Mouse (Mus musculus): Measurements from ENCODE around the gene Lrp1. TPM values are rescaled to one million over a fixed set of nuclear protein-coding genes. Genes with fewer than 3 reads are reported as not detected.

Lrp1 gene
- total RNA-seq, 2 experiments from 2014 or later, result 73.4 to 88.6 TPM

DNA sequence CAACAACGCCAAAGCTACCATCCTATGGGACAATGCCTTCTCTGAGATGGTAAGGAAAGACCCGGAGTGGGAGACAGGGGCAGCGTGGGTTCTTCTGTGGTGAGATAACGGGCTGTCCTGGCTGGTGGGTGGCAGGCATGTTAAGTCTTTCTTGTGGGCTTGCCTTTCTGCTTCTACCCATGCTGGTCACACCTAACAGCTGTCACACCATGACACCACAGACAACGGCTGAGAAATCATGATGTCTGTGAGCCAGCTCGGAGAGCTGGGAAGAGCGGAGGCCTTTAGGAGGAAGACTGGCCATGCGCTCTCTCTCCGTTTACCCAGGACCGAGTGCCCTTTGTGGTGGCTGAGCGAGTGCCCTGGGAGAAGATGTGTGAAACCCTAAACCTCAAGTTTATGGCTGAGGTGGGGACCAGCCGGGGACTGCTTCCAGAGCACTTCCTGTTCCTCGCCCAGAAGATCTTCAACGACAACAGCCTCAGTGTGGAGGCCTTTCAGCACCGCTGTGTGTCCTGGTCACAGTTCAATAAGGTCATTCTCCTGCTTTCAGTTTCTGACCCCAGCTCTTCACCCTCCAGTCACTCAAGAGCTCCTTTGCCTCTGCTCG is 34.1 kb upstream of the Lrp1 start:
- intact Hi-C loops (cut with DNase I), result no loop called here
- no peak for DNase-seq

DNA sequence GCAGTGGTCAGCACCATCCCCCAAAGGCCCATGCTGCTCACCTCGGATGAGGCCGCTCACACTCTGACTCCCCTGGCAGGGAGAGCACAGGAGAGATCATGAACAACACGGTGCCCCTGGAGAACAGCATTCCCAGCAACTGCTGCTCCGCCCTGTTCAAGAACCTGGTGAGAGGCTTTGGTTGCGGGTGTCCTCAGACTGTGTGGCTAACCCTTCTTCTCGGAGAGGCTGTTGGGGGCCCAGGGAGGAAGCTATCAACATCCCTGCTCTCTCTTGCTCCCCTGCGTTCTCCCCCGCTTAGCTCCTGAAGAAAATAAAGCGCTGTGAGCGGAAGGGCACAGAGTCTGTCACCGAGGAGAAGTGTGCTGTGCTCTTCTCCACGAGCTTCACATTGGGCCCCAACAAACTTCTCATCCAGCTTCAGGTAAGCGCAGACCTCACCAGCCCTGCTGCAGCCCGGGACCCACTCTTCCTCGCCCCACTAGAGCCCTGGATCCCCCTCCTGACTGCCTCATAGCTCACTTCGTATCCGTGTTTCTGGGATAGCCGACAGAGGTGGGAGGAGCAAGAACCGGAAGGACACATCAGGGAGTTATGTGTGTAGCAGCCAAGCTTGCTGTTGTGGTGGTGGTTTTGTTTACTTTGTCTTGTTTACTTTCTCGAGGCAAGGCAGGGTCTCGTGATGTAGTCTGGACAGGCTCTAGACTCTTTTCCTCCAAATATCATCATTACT is 32.1 kb upstream of the Lrp1 start:
- no peak for DNase-seq
- intact Hi-C loops (cut with DNase I), result no loop called here

DNA sequence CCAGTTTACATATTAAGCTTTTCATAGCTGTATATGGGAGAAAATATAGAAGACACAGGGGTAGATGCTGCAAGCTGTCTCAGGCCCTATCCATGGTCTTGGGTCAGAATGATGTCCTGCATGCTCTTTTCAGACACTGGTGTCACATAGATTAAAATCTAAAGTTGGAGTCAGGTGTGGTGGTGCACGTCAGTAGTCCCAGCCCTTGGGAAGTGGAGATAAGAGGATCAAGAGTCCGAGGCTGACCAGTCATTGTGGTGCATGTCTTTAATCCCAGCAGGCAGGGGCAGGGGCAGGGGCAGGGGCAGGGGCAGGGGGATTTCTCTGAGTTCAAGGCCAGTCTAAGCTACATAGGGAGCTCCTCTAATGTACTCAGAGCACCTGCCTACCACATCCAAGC is 24.8 kb upstream of the Lrp1 start:
- intact Hi-C loops (cut with DNase I), result loop anchor here (2.0 kb wide), 1 partner anchor 15 kb away; no protein-coding TSS in a partner anchor
- DNase-seq, result no peak

DNA sequence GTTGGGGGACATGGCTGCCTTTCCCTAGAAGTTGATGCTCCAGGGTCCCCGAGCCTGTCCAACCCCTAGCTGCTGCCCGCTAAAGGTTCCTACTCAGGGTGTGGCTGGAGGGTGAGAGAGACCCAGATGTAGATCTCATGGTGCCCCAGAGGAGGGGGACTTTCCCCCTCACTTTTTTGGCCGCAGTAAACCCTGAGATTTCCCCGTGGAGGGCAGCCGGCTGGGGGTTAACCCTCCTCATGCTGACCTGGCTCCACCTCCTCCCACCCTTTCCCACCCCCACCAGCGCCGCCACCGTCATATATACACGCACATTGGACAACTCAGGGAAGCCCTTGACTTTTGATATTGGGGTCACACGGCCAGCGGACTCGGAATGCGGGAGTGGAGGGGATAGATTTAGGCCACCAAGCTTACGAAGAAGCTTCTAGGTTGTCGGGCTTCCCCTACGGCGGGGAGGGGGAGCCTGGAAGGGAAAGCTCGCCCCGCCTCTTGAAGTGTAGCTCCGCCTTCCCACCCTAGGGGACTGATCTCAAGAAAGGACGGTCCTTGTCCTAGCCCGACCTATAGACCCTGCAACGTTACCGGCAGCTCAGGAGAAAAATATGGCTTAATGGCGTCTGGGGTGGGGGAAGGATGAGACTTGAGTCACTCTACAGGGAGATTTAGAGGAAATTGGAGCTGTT is 22.7 kb upstream of the Lrp1 start:
- intact Hi-C loops (cut with DNase I), result loop anchor here (1.0 to 5.0 kb wide), 3 partner anchors 23 to 109 kb away; partner anchors contain the start of genes Gpr182, Nemp1 and Zbtb39
- DNase-seq, result peak; percentile 86 to 87

DNA sequence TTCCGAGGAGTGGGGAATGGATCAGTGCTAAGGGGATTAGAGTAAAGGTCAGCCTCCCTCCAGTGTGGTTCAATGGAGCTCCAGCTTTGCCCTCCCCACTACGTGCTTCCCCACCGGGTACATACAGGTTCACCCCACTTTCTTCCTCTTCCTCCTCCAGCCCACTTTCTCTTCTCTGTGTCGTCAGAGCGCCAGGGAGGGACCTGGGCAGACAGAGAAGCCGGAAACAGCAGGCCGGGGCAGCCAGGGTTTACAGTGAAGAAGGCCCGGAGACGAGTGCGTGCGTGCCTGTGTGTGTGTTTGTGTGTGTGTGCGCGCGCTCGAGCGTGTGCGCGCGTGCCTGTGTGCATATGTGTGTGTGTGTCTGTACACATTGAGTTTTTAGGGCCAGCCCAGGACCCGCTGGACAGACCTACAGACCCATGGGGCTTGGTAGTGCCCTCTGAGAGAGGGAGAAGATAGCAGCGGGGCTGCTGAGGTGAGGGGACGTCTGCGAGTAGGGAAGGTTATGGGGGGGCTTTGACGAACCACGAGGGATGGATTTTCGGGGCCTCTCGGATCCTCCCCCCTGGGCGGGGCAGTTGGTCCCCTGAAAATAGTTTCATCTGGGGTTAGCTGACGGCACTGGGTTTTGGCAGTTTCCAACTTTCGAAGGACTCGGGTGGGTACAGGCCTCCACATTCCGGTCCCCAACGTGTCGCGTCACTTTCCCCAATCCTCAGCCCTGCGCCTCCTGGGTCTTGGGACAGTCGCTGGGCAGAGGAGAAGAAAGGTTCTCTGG is 22.0 kb upstream of the Lrp1 start, which contains the start of gene Stat6:
Gene Stat6 (plus strand): TSS at position 215 of the 781 bp plus-strand sequence.
- intact Hi-C loops (cut with DNase I), result loop anchor here (1.0 to 5.0 kb wide), 3 partner anchors 23 to 109 kb away; partner anchors contain the start of genes Gpr182, Nemp1 and Zbtb39
- DNase-seq, result peak; percentile 79 to 85

DNA sequence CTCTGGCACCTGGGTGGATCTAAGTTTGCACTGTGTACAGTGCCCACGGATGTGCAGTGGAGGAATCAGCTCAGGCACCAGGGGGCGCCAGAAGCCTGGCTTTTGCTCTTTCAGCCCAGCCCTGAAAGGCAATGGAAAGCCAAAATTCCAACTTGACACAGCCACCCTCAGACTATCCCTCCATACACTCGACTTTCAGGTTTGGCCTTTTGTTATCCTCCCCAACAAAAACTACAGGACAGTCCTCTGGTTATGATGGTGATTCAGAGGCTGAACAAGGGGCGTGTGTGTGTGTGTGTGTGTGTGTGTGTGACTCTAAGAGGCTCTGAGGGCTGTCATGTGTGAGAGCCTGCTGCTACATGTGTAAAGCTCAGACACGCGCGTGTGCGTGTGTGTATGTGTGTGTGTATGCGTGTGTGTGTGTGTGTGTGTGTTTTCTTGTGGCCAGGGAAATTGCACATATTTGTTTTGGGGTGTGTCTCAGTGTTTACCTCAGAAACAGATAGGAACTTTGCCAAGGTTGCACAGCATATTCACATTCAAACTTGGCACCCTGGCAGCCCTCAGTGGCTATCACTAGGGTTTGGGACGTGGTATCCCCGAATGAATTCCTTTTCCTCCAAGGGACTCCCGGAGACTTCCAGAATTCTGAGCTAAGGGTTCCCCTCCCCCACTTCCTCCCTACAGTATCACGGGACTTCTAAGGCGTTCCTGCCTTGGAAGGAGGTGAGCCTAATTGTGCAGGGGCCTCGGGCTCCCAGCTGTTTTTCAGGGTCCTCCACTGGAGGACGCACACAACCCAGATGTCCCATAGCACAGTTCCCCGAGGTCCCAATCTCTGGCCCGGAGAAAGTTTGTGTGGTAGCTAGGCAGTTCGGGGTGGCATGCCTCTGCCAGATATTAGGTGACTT is 21.2 kb upstream of the Lrp1 start:
- intact Hi-C loops (cut with DNase I), result loop anchor here (1.0 to 5.0 kb wide), 3 partner anchors 97 to 295 kb away; partner anchors contain the start of genes Gpr182 and Zbtb39
- peak; percentile 93 to 95 for DNase-seq

DNA sequence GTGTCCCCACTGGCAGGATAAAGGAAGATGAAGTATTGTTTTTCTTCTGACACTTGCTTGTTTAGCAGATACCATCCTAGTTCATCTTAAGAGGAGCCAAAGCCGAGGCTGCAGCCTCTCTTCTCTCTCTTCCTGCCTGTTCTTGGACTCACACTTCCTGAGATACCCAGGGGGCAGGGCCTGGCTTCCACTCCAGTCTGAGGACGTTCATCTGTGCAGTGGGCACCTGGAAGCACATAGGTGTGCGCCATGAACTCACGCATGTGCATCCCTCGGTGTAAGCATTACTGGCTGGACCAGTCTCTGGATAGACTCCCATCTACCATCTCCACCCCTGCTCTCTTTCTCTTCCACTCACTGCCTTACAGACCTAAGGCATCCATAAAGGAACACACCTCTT is 19.5 kb upstream of the Lrp1 start:
- intact Hi-C loops (cut with DNase I), result loop anchor here (5.0 kb wide), 1 partner anchor 112 kb away; the partner anchor contains the start of gene Gpr182
- no peak for DNase-seq

DNA sequence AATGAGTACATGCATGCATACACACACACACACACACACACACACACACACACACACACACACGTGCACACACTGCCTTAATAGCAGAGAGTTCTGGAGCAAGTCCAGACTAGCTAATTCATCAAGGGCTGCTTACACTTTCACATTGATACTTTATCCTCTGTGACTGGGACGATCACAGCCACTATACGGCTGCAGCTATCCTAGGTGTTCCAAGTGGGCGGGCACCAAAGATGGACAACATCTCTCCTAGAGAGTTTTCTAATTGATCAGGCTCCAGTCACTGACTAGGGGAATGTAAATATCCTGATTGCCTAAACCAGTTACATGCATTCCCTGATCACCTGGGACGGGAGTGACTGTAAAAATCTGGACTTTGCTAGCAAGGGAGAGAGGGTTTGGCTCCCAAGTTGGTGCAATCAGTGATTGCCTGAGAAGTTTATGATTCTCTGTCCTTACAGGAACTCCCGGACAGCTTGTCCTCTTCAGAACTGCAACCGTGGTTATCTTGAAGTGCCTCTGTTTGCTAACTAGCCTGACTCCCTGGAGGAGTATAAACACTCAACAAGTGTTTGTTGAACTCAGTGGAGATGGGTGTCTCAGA is 11.8 kb upstream of the Lrp1 start:
- DNase-seq, result no peak
- intact Hi-C loops (cut with DNase I), result no loop called here

DNA sequence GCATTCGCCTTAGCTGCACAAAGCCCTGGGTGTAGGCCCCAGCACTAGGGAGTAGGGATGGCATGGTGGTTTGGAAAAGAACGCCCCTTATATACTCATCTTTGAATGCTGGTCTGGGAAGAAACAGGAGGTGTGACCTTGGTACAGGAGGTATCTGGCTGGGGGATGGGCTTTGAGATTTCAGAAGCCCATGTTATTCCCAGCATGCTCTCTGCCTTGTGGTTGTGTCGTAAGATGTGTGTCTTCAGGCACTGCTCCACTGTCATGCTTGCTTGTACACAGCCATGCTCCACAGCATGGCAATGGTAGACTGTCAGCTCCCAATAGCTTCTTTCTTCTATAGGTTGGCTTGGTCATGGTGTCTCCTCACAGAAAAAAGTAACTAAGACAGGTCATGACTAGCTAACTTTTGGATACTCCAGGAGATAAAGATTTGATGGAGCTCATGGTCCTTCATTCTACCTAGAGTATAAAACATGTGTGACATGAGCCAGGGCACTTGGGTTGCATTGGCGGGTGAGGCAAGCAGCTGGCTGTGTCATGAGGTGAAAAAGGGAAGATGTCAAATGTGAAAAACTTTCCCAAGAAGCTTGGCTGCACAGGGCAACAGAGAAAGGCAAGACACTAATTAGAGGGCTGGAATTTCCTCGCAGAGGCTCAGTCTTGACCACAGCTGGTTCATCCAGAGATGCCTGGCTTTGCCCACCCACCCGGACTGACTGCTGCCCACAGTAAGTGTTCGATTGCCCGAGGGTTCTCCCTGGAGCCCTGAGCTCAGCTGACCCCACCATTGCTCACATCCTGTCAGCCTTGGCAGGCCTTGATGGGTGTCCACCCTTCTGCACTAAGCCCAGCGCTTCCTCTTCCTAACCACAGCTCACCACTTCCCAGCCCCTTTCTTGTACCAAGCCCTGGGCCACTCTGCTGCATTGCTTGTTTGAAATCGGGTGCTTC is 10.6 kb upstream of the Lrp1 start:
- DNase-seq, result peak; percentile 53 to 58
- intact Hi-C loops (cut with DNase I), result no loop called here

DNA sequence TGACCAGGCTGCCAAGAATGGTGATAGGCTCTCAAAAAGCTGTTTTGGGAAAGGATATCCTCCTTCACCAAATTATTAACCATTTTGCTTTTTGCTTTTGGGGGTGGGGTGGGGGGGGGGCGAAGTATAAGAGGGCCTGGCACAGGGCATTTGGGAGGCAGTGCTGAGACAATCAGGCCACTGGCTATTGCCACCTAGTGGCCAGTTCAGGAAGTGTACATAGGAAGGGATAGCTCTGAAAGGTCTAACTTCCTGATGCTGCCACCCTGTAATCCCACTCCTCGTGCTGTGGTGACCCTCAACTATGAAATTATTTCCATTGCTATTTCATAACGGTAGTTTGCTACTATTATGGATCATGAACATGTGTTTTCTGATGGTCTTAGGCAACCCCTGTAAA is 5.5 kb upstream of the Lrp1 start:
- DNase-seq, result no peak
- intact Hi-C loops (cut with DNase I), result loop anchor here (2.0 kb wide), 1 partner anchor 50 kb away; no protein-coding TSS in a partner anchor

DNA sequence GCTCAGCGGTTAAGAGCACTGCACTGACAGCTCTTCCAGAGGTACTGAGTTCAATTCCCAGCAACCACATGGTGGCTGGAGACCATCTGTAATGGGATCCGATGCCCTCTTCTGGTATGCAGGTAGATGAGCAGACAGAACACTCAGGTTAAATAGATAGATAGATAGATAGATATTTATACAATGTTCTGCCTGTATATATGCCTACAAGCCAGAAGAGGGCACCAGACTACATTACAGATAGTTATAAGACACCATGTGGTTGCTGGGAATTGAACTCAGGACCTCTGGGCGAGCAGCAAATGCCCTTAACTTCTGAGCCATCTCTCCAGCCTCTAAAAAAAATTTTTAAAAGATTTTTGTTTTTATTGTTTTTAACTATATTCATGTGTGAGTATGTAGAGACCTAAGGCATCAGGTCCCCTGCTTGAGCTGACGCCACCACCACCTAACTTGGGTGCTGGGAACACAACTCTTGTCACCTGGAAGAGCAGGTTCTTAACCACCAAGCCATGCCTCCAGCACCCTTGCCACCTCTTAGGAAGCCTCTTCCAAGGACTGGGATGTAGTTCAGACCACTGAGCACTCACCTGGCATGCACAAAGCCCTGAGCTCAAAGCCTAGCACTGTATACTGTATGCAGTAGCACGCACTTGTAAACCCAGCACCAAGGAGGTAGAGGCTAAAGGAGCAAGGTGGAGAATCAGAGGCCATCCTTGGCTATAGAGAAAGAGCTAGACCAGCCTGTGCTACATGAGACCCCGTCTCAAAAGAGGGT is 2.7 kb upstream of the Lrp1 start:
- intact Hi-C loops (cut with DNase I), result loop anchor here (2.0 kb wide), 1 partner anchor 55 kb away; no protein-coding TSS in a partner anchor

DNA sequence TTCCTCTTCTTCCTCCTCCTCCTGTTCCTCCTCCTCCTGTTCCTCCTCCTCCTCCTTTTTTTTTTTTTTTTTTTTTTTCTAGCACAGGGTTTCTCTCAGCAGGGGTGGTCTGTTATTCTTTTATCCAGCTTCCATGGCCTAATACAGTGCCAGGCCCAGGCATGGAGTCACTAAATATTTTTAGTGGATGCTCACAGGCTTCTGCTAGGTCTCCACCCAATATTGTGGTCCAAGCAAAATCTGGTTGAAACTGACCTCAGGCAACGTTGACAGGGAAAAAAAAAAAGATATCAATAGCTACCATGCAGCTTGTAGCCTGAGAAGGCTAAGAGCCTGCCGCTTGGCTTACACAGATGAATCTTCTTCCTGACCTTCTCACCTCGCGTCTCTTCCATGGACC is 1.7 kb upstream of the Lrp1 start:
- intact Hi-C loops (cut with DNase I), result loop anchor here (2.0 kb wide), 1 partner anchor 54 kb away; no protein-coding TSS in a partner anchor
- DNase-seq, result no peak

More for the DNA sequence above, 2.7 kb upstream of the Lrp1 start:
- no peak for DNase-seq

DNA sequence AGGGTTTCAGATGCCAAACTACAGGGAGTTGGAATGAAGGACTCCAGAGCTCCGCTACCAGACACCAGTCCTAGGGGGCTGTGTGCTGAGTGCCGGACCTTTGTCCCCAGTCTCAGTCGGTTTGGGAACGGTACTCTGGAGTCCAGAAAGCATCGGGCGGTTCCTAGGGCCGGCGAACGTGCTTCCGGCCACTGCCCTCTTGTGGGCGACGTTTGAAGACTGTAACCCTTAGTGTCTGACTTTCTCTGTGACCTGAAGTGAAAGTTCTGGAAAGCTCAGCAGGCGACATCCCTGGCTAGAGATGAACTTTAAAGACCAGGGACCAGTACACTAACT is 1.1 kb upstream of the Lrp1 start:
- peak in 1 of 2 experiments; percentile 78 for DNase-seq
- intact Hi-C loops (cut with DNase I), result loop anchor here (2.0 kb wide), 1 partner anchor 53 kb away; no protein-coding TSS in a partner anchor

DNA sequence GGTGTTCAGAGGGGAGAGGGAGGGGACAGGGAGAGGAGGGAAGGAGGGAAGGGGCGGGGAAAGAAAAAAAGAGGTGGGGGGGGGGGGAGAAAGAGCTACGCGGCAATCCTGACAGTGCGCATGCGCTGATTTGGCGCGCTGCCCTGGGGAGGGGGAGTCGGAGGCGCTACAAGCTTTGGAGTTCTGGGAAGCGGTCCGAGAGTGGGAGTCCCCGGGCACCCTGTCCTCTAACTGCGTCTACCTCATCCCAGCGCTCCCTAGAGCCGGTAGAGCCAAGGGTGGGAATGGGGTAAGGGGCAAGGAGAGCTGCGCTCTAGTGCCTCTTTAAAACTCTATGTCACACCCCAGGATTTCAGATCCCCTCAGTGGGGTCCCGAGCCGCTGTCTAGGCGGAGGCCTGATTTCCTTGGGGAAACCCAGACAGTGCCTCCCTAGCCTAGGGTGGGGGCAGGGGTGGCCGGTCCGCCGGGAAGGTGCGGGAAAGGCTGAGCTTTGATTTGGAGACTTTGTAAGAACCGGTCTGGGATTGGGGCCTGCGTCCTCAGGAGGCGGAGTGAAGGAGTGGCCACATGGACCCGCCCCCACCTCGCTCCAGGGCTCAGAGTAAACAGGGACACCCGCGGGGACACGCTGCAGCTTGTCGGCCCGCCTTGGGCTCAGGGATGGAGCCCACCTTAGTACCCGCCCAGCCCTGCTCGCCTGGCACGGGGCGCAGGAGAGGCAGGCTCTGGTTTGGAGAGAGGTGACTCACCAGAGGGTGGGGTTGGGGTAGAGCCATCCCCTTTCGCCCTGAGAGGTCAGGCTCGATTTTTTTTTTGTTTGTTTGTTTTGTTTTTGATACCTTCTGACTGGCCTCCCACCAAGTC is 476 bp upstream of the Lrp1 start:
- DNase-seq, result peak; percentile 89 to 91
- intact Hi-C loops (cut with DNase I), result loop anchor here (2.0 kb wide), 1 partner anchor 53 kb away; no protein-coding TSS in a partner anchor

DNA sequence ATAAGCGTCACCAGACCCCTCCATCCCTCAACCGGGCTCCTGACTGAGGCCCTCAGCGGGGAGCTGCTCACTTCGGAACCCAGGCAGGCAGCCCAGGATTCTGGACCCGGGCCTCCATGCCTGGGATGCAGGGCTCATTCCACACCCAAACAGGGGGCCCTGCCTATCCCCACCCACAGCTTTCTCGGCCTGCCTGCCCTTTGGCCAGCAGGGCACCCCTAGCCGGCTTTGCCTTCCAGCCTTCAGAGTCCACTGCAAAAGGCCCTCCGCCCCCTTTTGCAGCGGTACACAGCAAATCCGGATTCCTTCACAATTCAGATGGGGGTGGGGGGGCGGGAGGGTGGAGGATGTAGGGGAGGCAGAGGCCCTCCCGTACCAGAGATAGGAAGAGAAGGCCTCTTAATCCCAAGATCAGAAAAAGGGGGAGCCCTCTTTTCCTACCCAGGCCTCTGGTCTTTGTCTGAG is 975 bp downstream of the Lrp1 start:
- intact Hi-C loops (cut with DNase I), result loop anchor here (1.0 kb wide), 1 partner anchor 15 kb away; no protein-coding TSS in a partner anchor
- DNase-seq, result no peak

All from heart, postnatal 36 days (tissue).